Mouse (Mus musculus) neural tube, embryonic 11.5 days (tissue): ENCODE data around the gene Iqgap2. TPM values are rescaled to one million over a fixed set of nuclear protein-coding genes. Genes with fewer than 3 reads are reported as not detected.

Experiments used
- ATAC-seq: fragments of 200-750 bp; cut with Nextera tagmentation; 2 replicates; pipeline ENCODE4 v1.8.0; 2017; ENCODE audit warnings: moderate number of reproducible peaks, mild to moderate bottlenecking, moderate TSS enrichment, moderate library complexity; ENCODE audit not compliant: insufficient read depth, low FRiP score, low TSS enrichment
- DNase-seq: peaks from one replicate; pipeline ENCODE4 v3.0.0-alpha.2; 2015; ENCODE audit warnings: low spot score
- H3K27ac ChIP-seq: fragments of 300-500 bp; sonication (generic); 2 replicates; pipeline ENCODE4 v1.5.1; 2014; ENCODE audit warnings: low read depth, mild to moderate bottlenecking, low read length
- H3K27me3 ChIP-seq: fragments of 300-500 bp; sonication (generic); 2 replicates; pipeline ENCODE4 v1.6.1; 2014; ENCODE audit warnings: mild to moderate bottlenecking, low read length, mixed read lengths; ENCODE audit not compliant: control insufficient read depth, insufficient read depth
- H3K36me3 ChIP-seq: fragments of 300-500 bp; sonication (generic); 2 replicates; pipeline ENCODE4 v1.6.1; 2014; ENCODE audit warnings: mild to moderate bottlenecking, low read length, moderate library complexity, mixed read lengths; ENCODE audit not compliant: control insufficient read depth, insufficient read depth
- H3K4me1 ChIP-seq: fragments of 300-500 bp; sonication (generic); 2 replicates; pipeline ENCODE4 v1.6.1; 2014; ENCODE audit warnings: low read length, mixed read lengths; ENCODE audit not compliant: control insufficient read depth, insufficient read depth
- H3K4me2 ChIP-seq: fragments of 300-500 bp; sonication (generic); 2 replicates; pipeline ENCODE4 v1.6.1; 2014; ENCODE audit warnings: low read depth, mild to moderate bottlenecking, moderate library complexity
- H3K4me3 ChIP-seq: fragments of 300-500 bp; sonication (generic); 2 replicates; pipeline ENCODE4 v1.5.1; 2014; ENCODE audit warnings: low read depth, low read length
- H3K9ac ChIP-seq: fragments of 300-500 bp; sonication (generic); 2 replicates; pipeline ENCODE4 v1.6.1; 2014; ENCODE audit warnings: mild to moderate bottlenecking, low read length
- H3K9me3 ChIP-seq: fragments of 300-500 bp; sonication (generic); 2 replicates; pipeline ENCODE4 v1.6.1; 2016; ENCODE audit warnings: low read length; ENCODE audit not compliant: control insufficient read depth
- WGBS: fragments of 180-500 bp; shearing (Covaris S2); extraction: QIAGEN DNeasy Blood & Tissue Kit; methylation state at CpG from one replicate; pipeline ENCODE4 v1.1.7; 2014; 5-methylcytosine and 5-hydroxymethylcytosine counted together
- polyA plus RNA-seq: library from polyadenylated mRNA; unstranded; fragments of >200 nt; fragmentation: Nextera tagmentation; extraction: Ambion mirVana; gene quantifications from 2 replicates; pipeline ENCODE4 v1.2.1, GENCODE M21; 2014

Iqgap2 gene
- polyA plus RNA-seq, 1 experiment from 2014 or later: 15.3 TPM

- Histone ChIP-seq H3K4me1 (no peaks in the 10 kb centered on the region), H3K9ac (no peak overlapping the region), H3K27ac (no peak overlapping the region), H3K4me3 (no peak overlapping the region), H3K9me3 (no peaks in the 10 kb centered on the region), H3K27me3 (no peaks in the 10 kb centered on the region), H3K4me2 (no peak overlapping the region), H3K36me3 (no peaks in the 10 kb centered on the region)
- DNase-seq (no peak), ATAC-seq (no peak)
Measured at GRCm38 (mm10) chr13:95831760-95832159, 60.0 kb downstream of the Iqgap2 start.

- Histone ChIP-seq H3K9me3 (no peaks in the 10 kb centered on the region), H3K4me2 (no peak overlapping the region), H3K27me3 (no peaks in the 10 kb centered on the region), H3K4me3 (no peak overlapping the region), H3K36me3 (no peaks in the 10 kb centered on the region), H3K4me1 (no peaks in the 10 kb centered on the region), H3K9ac (no peak overlapping the region), H3K27ac (no peak overlapping the region)
- 93% methylated on average over 7 of the region's 7 CpGs for WGBS
- DNase-seq (no peak), ATAC-seq (no peak)
Measured at GRCm38 (mm10) chr13:95829431-95830171, 62.1 kb downstream of the Iqgap2 start.

- Histone ChIP-seq H3K36me3 (no peaks in the 10 kb centered on the region), H3K9ac (no peak overlapping the region), H3K4me1 (no peaks in the 10 kb centered on the region), H3K4me3 (no peak overlapping the region), H3K27me3 (no peaks in the 10 kb centered on the region), H3K4me2 (no peak overlapping the region), H3K9me3 (no peaks in the 10 kb centered on the region), H3K27ac (no peak overlapping the region)
- ATAC-seq: no peak
- WGBS: 86% methylated on average over 5 of the region's 5 CpGs
- no peak for DNase-seq
Measured at GRCm38 (mm10) chr13:95828616-95829015, 63.1 kb downstream of the Iqgap2 start.

- 88% methylated on average over 6 of the region's 6 CpGs for WGBS
- H3K27ac ChIP-seq: no peak overlapping the region
- H3K9me3 ChIP-seq: no peaks in the 10 kb centered on the region
Measured at GRCm38 (mm10) chr13:95826178-95826577, 65.5 kb downstream of the Iqgap2 start.

GRCm38 (mm10) chr13:95822918-95823317, 68.8 kb downstream of the Iqgap2 start:
- DNase-seq: no peak
- 86% methylated on average over 6 of the region's 6 CpGs for WGBS

More at GRCm38 (mm10) chr13:95826178-95826577, 65.5 kb downstream of the Iqgap2 start:
- Histone ChIP-seq H3K27me3 (no peaks in the 10 kb centered on the region), H3K36me3 (no peaks in the 10 kb centered on the region), H3K4me1 (no peaks in the 10 kb centered on the region), H3K4me3 (no peak overlapping the region), H3K9ac (no peak overlapping the region), H3K4me2 (no peak overlapping the region)
- no peak for ATAC-seq
- no peak for DNase-seq

GRCm38 (mm10) chr13:95820071-95820470, 71.7 kb downstream of the Iqgap2 start:
- Histone ChIP-seq H3K4me3 (no peak overlapping the region), H3K4me2 (no peak overlapping the region), H3K27me3 (no peaks in the 10 kb centered on the region), H3K9me3 (no peaks in the 10 kb centered on the region), H3K9ac (no peak overlapping the region), H3K36me3 (no peaks in the 10 kb centered on the region), H3K4me1 (no peaks in the 10 kb centered on the region), H3K27ac (no peak overlapping the region)
- DNase-seq (no peak), ATAC-seq (no peak)
- 89% methylated on average over 9 of the region's 9 CpGs for WGBS

More at GRCm38 (mm10) chr13:95822918-95823317, 68.8 kb downstream of the Iqgap2 start:
- H3K27me3 ChIP-seq: no peaks in the 10 kb centered on the region
- no peak overlapping the region for H3K4me2 ChIP-seq
- no peaks in the 10 kb centered on the region for H3K4me1 ChIP-seq
- H3K27ac ChIP-seq: no peak overlapping the region
- no peak overlapping the region for H3K9ac ChIP-seq
- no peaks in the 10 kb centered on the region for H3K36me3 ChIP-seq
- H3K9me3 ChIP-seq: no peaks in the 10 kb centered on the region
- ATAC-seq: no peak
- no peak overlapping the region for H3K4me3 ChIP-seq

- H3K9me3 ChIP-seq: no peaks in the 10 kb centered on the region
- H3K27me3 ChIP-seq: no peaks in the 10 kb centered on the region
- H3K4me2 ChIP-seq: no peak overlapping the region
- ATAC-seq: no peak
- H3K9ac ChIP-seq: no peak overlapping the region
- 90% methylated on average over 4 of the region's 4 CpGs for WGBS
- H3K36me3 ChIP-seq: no peaks in the 10 kb centered on the region
- no peak for DNase-seq
- H3K27ac ChIP-seq: no peak overlapping the region
- no peaks in the 10 kb centered on the region for H3K4me1 ChIP-seq
- no peak overlapping the region for H3K4me3 ChIP-seq
Measured at GRCm38 (mm10) chr13:95818941-95819340, 72.8 kb downstream of the Iqgap2 start.

- WGBS: 91% methylated on average over 3 of the region's 3 CpGs
- no peaks in the 10 kb centered on the region for H3K4me1 ChIP-seq
- DNase-seq (no peak), ATAC-seq (no peak)
- H3K4me3 ChIP-seq: no peak overlapping the region
- H3K27ac ChIP-seq: no peak overlapping the region
- no peaks in the 10 kb centered on the region for H3K9me3 ChIP-seq
- no peaks in the 10 kb centered on the region for H3K36me3 ChIP-seq
- no peaks in the 10 kb centered on the region for H3K27me3 ChIP-seq
- no peak overlapping the region for H3K9ac ChIP-seq
- H3K4me2 ChIP-seq: no peak overlapping the region
Measured at GRCm38 (mm10) chr13:95813643-95814042, 78.1 kb downstream of the Iqgap2 start.

- no peaks in the 10 kb centered on the region for H3K27me3 ChIP-seq
- H3K36me3 ChIP-seq: no peaks in the 10 kb centered on the region
- ATAC-seq: no peak
- H3K9ac ChIP-seq: no peak overlapping the region
- no peak for DNase-seq
- H3K27ac ChIP-seq: no peak overlapping the region
- H3K4me3 ChIP-seq: no peak overlapping the region
- WGBS: 89% methylated on average over 2 of the region's 2 CpGs
- H3K4me2 ChIP-seq: no peak overlapping the region
- H3K4me1 ChIP-seq: no peaks in the 10 kb centered on the region
- H3K9me3 ChIP-seq: no peaks in the 10 kb centered on the region
Measured at GRCm38 (mm10) chr13:95810796-95811195, 80.9 kb downstream of the Iqgap2 start.
